Mouse (Mus musculus): ENCODE results near the gene Tmem131.

- TF ChIP-seq CTCF (IDR thresholded peaks at IDR 0.05; ENCODE audit: borderline replicate concordance, insufficient read depth, low read length) (no peak), POLR2A (IDR thresholded peaks at IDR 0.05; ENCODE audit: low read depth, low read length) (no peak)
These were observed 103.6 kb downstream of the Tmem131 start for GRCm38 (mm10) chr1:36839858-36840257.
